Mouse (Mus musculus) heart, embryonic 15.5 days (tissue): ENCODE data around the gene Prune2. TPM values are rescaled to one million over a fixed set of nuclear protein-coding genes. Genes with fewer than 3 reads are reported as not detected.

Experiments used
- ATAC-seq: fragments of 200-750 bp; cut with Nextera tagmentation; replicated peaks from 2 replicates; pipeline ENCODE4 v1.8.0; 2017; ENCODE audit warnings: low read depth, moderate TSS enrichment; ENCODE audit not compliant: insufficient number of reproducible peaks, insufficient read depth, low FRiP score
- H3K27ac ChIP-seq: fragments of 300-500 bp; sonication (generic); 2 replicates; pipeline ENCODE4 v1.5.1; 2015; ENCODE audit warnings: mild to moderate bottlenecking, inconsistent platforms
- H3K27me3 ChIP-seq: fragments of 300-500 bp; sonication (generic); 2 replicates; pipeline ENCODE4 v1.6.1; 2015; ENCODE audit warnings: inconsistent platforms
- H3K36me3 ChIP-seq: fragments of 300-500 bp; sonication (generic); 2 replicates; pipeline ENCODE4 v1.6.1; 2015; ENCODE audit warnings: mild to moderate bottlenecking, inconsistent platforms
- H3K4me1 ChIP-seq: fragments of 300-500 bp; sonication (generic); replicated peaks from 2 replicates; pipeline ENCODE4 v1.6.1; 2015; ENCODE audit warnings: inconsistent platforms
- H3K4me2 ChIP-seq: fragments of 300-500 bp; sonication (generic); 2 replicates; pipeline ENCODE4 v1.6.1; 2015; ENCODE audit warnings: inconsistent platforms, mild to moderate bottlenecking, moderate library complexity
- H3K4me3 ChIP-seq: fragments of 300-500 bp; sonication (generic); 2 replicates; pipeline ENCODE4 v1.5.1; 2015; ENCODE audit warnings: mild to moderate bottlenecking, inconsistent platforms
- H3K9ac ChIP-seq: fragments of 300-500 bp; sonication (generic); 2 replicates; pipeline ENCODE4 v1.6.1; 2015; ENCODE audit warnings: mild to moderate bottlenecking, inconsistent platforms
- H3K9me3 ChIP-seq: fragments of 300-500 bp; sonication (generic); replicated peaks from 2 replicates; pipeline ENCODE4 v1.6.1; 2016; ENCODE audit warnings: inconsistent platforms
- WGBS: fragments of 180-500 bp; shearing (Covaris S2); methylation state at CpG from one replicate; pipeline ENCODE4 v1.1.7; 2015; ENCODE audit warnings: mixed read lengths; 5-methylcytosine and 5-hydroxymethylcytosine counted together
- polyA plus RNA-seq: library from polyadenylated mRNA; unstranded; fragments of >200 nt; fragmentation: Nextera tagmentation; extraction: Ambion mirVana; gene quantifications from 2 replicates; pipeline ENCODE4 v1.2.1, GENCODE M21; 2015

Gene Prune2
- polyA plus RNA-seq, 1 experiment from 2014 or later: 6.5 TPM

DNA sequence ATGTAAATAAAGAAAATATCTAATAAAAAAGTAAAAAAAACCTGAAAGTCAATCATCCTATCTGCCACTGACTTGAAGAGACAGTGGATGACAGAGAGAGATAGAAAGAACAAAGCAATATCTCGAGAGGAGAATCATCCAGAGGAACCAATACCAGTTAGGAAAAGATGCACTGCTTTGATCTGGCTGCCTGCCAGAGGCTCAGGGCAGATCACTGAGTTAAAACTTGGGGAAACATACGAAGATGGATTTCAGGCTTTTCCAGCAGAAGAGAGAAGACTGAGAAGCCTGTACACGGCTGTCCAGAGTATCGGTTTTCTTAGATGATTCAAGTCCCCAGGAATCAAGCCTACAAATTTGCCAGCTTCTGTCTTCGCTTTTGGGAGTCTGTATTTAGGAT is 287.0 kb downstream of the Prune2 start:
- Histone ChIP-seq H3K9me3 (no peaks in the 10 kb centered on the region), H3K4me3 (no peak overlapping the region), H3K9ac (no peak overlapping the region), H3K27me3 (no peaks in the 10 kb centered on the region), H3K27ac (no peak overlapping the region), H3K36me3 (no peaks in the 10 kb centered on the region), H3K4me1 (peaks cover 3% of the 10 kb centered on the region), H3K4me2 (no peak overlapping the region)
- ATAC-seq: no peak
- 69% methylated on average over 5 of the region's 5 CpGs for WGBS

GRCm38 (mm10) chr19:17244544-17244943 is 288.6 kb downstream of the Prune2 start:
- peaks cover 3% of the 10 kb centered on the region for H3K4me1 ChIP-seq
- ATAC-seq: no peak
- no peak overlapping the region for H3K27ac ChIP-seq
- H3K9me3 ChIP-seq: no peaks in the 10 kb centered on the region
- H3K27me3 ChIP-seq: no peaks in the 10 kb centered on the region
- H3K4me2 ChIP-seq: no peak overlapping the region
- no peak overlapping the region for H3K9ac ChIP-seq
- WGBS: 80% methylated on average over 7 of the region's 7 CpGs
- no peaks in the 10 kb centered on the region for H3K36me3 ChIP-seq
- H3K4me3 ChIP-seq: no peak overlapping the region

DNA sequence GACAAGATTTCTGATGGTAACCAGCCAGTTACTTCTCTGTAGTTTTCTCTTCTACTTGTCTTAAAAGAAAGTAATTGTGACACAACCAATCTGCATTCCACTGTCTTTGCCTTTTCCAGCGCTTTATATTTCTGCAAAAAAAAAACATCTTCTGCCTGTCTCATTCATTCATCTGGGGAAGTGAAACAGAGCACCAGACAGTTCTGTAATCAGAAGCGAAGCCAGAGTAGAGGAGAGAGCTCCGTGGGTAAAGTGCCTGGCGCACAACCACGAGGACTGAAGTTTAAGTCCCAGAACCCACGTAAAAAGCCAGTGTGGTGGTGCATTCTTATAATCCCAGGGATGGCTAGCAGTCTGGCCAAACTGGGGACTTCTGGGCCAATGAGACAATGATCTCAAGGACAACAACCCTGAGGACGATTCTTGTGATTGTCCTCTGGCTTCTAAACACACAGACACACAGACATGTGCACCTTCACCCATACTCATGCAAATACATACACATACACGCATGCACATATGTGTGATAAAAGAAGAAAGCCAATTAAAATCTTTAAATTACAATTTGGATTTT is 291.5 kb downstream of the Prune2 start:
- H3K9me3 ChIP-seq: no peaks in the 10 kb centered on the region
- ATAC-seq: no peak
- WGBS: 76% methylated on average over 8 of the region's 8 CpGs
- H3K4me1 ChIP-seq: no peaks in the 10 kb centered on the region
- H3K9ac ChIP-seq: no peak overlapping the region
- H3K27ac ChIP-seq: no peak overlapping the region
- no peak overlapping the region for H3K4me2 ChIP-seq
- no peaks in the 10 kb centered on the region for H3K27me3 ChIP-seq
- H3K36me3 ChIP-seq: no peaks in the 10 kb centered on the region
- no peak overlapping the region for H3K4me3 ChIP-seq

- H3K27ac ChIP-seq: no peak overlapping the region
- H3K27me3 ChIP-seq: no peaks in the 10 kb centered on the region
- H3K4me3 ChIP-seq: no peak overlapping the region
- 83% methylated on average over 9 of the region's 9 CpGs for WGBS
- no peak overlapping the region for H3K4me2 ChIP-seq
- H3K9ac ChIP-seq: no peak overlapping the region
- ATAC-seq: no peak
- no peaks in the 10 kb centered on the region for H3K9me3 ChIP-seq
- H3K36me3 ChIP-seq: no peaks in the 10 kb centered on the region
- no peaks in the 10 kb centered on the region for H3K4me1 ChIP-seq
Observed at GRCm38 (mm10) chr19:17249691-17250090, 293.8 kb downstream of the Prune2 start.

GRCm38 (mm10) chr19:17250801-17251200 is 294.9 kb downstream of the Prune2 start:
- Histone ChIP-seq H3K27ac (no peak overlapping the region), H3K4me2 (no peak overlapping the region), H3K9me3 (no peaks in the 10 kb centered on the region), H3K9ac (no peak overlapping the region), H3K36me3 (no peaks in the 10 kb centered on the region), H3K27me3 (no peaks in the 10 kb centered on the region), H3K4me1 (no peaks in the 10 kb centered on the region), H3K4me3 (no peak overlapping the region)
- ATAC-seq: no peak
- WGBS: 82% methylated on average over 7 of the region's 7 CpGs

- no peak overlapping the region for H3K27ac ChIP-seq
- H3K9me3 ChIP-seq: no peaks in the 10 kb centered on the region
- no peak overlapping the region for H3K9ac ChIP-seq
- H3K4me3 ChIP-seq: no peak overlapping the region
- 86% methylated on average over 8 of the region's 8 CpGs for WGBS
- peaks cover 2% of the 10 kb centered on the region; the same call in 1 of the 2 replicates for H3K4me1 ChIP-seq
- no peak overlapping the region for H3K4me2 ChIP-seq
- no peak for ATAC-seq
- no peaks in the 10 kb centered on the region for H3K36me3 ChIP-seq
- no peaks in the 10 kb centered on the region for H3K27me3 ChIP-seq
Observed at GRCm38 (mm10) chr19:17251453-17251852, 295.5 kb downstream of the Prune2 start.

DNA sequence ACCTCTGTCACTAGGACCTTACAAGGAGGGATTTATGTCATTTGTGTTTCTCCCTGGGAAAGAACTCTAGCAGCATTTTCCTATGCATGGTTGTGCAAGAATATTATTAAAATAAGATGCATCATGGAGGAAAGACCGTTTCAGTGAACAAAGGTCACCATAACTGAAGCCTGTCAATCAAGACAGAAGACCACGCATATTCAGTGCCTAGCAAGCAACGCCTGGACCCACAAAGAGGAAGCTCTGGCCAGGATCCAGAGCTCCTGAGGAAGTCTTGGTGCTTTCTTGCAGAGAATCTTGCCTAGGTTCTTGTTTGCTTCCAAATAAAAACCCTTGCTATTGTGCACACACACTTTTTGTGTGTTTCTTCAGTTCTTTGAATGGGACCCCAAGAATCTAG is 296.9 kb downstream of the Prune2 start:
- 61% methylated on average over 3 of the region's 3 CpGs for WGBS

GRCm38 (mm10) chr19:17255511-17255910 is 299.6 kb downstream of the Prune2 start:
- peaks cover 3% of the 10 kb centered on the region; the same call in 1 of the 2 replicates for H3K4me1 ChIP-seq
- no peaks in the 10 kb centered on the region for H3K36me3 ChIP-seq
- no peak overlapping the region for H3K4me2 ChIP-seq
- H3K27ac ChIP-seq: no peak overlapping the region
- H3K27me3 ChIP-seq: no peaks in the 10 kb centered on the region
- no peak for ATAC-seq
- no peak overlapping the region for H3K9ac ChIP-seq
- H3K9me3 ChIP-seq: no peaks in the 10 kb centered on the region
- WGBS: 77% methylated on average over 4 of the region's 4 CpGs
- H3K4me3 ChIP-seq: no peak overlapping the region

More for the DNA sequence above, 296.9 kb downstream of the Prune2 start:
- H3K9me3 ChIP-seq: no peaks in the 10 kb centered on the region
- H3K4me3 ChIP-seq: no peak overlapping the region
- no peaks in the 10 kb centered on the region for H3K36me3 ChIP-seq
- no peaks in the 10 kb centered on the region for H3K27me3 ChIP-seq
- no peak for ATAC-seq
- H3K9ac ChIP-seq: no peak overlapping the region
- no peak overlapping the region for H3K27ac ChIP-seq
- H3K4me1 ChIP-seq: peaks cover 3% of the 10 kb centered on the region; the same call in 1 of the 2 replicates
- no peak overlapping the region for H3K4me2 ChIP-seq

GRCm38 (mm10) chr19:17256388-17256787 is 300.5 kb downstream of the Prune2 start:
- no peak overlapping the region for H3K4me3 ChIP-seq
- no peaks in the 10 kb centered on the region for H3K27me3 ChIP-seq
- WGBS: 72% methylated on average over 8 of the region's 8 CpGs
- H3K9ac ChIP-seq: no peak overlapping the region
- H3K4me1 ChIP-seq: peaks cover 3% of the 10 kb centered on the region; the same call in 1 of the 2 replicates
- H3K27ac ChIP-seq: no peak overlapping the region
- H3K36me3 ChIP-seq: no peaks in the 10 kb centered on the region
- no peak overlapping the region for H3K4me2 ChIP-seq
- no peaks in the 10 kb centered on the region for H3K9me3 ChIP-seq
- no peak; the same call in 1 of the 2 replicates for ATAC-seq

- Histone ChIP-seq H3K9ac (no peak overlapping the region), H3K4me3 (no peak overlapping the region), H3K36me3 (no peaks in the 10 kb centered on the region), H3K4me1 (peaks cover 3% of the 10 kb centered on the region; the same call in 1 of the 2 replicates), H3K27me3 (no peaks in the 10 kb centered on the region), H3K27ac (no peak overlapping the region), H3K4me2 (no peak overlapping the region), H3K9me3 (no peaks in the 10 kb centered on the region)
- ATAC-seq: no peak
- WGBS: 75% methylated on average over 10 of the region's 10 CpGs
Observed at GRCm38 (mm10) chr19:17256867-17257266, 300.9 kb downstream of the Prune2 start.

DNA sequence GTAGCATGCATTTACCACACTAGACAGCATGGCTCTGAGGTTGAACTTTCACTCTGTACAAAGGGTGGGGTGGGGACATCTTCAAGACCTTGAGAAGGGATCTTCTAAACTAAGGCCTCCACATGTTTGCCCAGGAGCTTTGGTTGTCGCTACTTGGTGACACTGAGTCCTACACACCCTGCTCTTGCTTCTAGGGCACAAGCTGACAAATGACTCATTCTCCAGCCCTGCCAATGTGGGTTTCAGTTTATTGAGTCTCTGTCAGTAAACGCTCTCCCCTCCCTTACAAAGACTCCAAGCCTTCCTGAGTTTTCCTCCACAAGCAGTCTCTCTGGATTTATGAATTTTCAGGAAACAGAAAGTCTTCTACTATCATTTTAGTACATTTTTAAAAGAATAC is 307.3 kb downstream of the Prune2 start:
- Histone ChIP-seq H3K4me3 (no peak overlapping the region), H3K4me1 (no peaks in the 10 kb centered on the region), H3K36me3 (no peaks in the 10 kb centered on the region), H3K9me3 (no peaks in the 10 kb centered on the region), H3K4me2 (no peak overlapping the region), H3K27me3 (no peaks in the 10 kb centered on the region), H3K9ac (no peak overlapping the region), H3K27ac (no peak overlapping the region)
- ATAC-seq: no peak
- WGBS: 85% methylated on average over 2 of the region's 2 CpGs

- Histone ChIP-seq H3K36me3 (no peaks in the 10 kb centered on the region), H3K4me2 (no peak overlapping the region), H3K4me3 (no peak overlapping the region), H3K27me3 (no peaks in the 10 kb centered on the region), H3K9ac (no peak overlapping the region), H3K4me1 (no peaks in the 10 kb centered on the region), H3K27ac (no peak overlapping the region), H3K9me3 (no peaks in the 10 kb centered on the region)
- 80% methylated on average over 13 of the region's 13 CpGs for WGBS
- ATAC-seq: no peak
Observed at GRCm38 (mm10) chr19:17263679-17264370, 307.9 kb downstream of the Prune2 start.
